1 mouse cellular context compared by ENCODE assay signal in the genomic region with DNA sequence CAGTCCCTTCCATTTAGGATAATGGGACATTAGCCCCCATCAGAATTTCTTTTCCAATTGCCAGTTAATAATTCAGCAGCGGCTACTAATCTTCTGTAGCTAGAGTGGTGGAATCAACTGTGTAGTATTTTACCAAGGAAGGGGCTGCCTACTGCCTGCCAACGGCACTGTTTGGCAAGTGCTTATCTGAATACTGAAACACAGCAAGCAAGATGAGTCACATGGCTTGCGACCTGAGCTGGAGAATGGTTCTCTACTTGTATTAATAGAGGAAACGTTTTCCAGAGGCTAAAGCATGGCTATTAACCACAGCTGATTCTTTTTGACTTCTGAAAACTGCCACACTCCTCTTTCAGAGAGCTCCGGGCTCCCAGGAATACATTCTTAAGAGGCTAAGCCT.
TF ChIP-seq lines count a peak whose summit lies in the region.

No protein-coding gene starts in this region.

TF ChIP-seq in MEL, 35 proteins besides CTCF, POLR2A, EP300 and RAD21 (continued from another document):
- TF ChIP-seq TCF12 (IDR thresholded peaks at IDR 0.05; ENCODE audit: low read depth, low read length) (peak; percentile 58), ZMIZ1 (IDR thresholded peaks at IDR 0.05; ENCODE audit: low read depth, low read length) (no peak), ZC3H11A (IDR thresholded peaks at IDR 0.05; ENCODE audit: low read depth, low read length) (no peak), MYC (IDR thresholded peaks at IDR 0.05; ENCODE audit: low read depth, low read length) (peak; percentile 86), E2F4 (IDR thresholded peaks at IDR 0.05; ENCODE audit: borderline replicate concordance, low read depth, low read length) (no peak), MXI1 (IDR thresholded peaks at IDR 0.05; ENCODE audit: low read depth, low read length) (peak; percentile 86), GABPA (IDR thresholded peaks at IDR 0.05; ENCODE audit: low read depth, low read length) (no peak), GATA1 (IDR thresholded peaks at IDR 0.05; ENCODE audit: low read depth, low read length) (peak; percentile 87), MEF2A (IDR thresholded peaks at IDR 0.05; ENCODE audit: extremely low read depth, insufficient replicate concordance, low read depth, low read length, poor library complexity, severe bottlenecking) (no peak), UBTF (IDR thresholded peaks at IDR 0.05; ENCODE audit: borderline replicate concordance, insufficient read depth, low read depth, low read length) (no peak), SIN3A (IDR thresholded peaks at IDR 0.05; ENCODE audit: low read length) (peak; percentile 76), RCOR1 (IDR thresholded peaks at IDR 0.05; ENCODE audit: low read depth, low read length) (peak; percentile 21; the same call in 1 of the 2 replicates), TBP (IDR thresholded peaks at IDR 0.05; ENCODE audit: low read depth, low read length) (no peak), USF2 (IDR thresholded peaks at IDR 0.05; ENCODE audit: borderline replicate concordance in 1 of 2, insufficient read depth in 1 of 2, low read depth in 1 of 2, low read length in 2 of 2) (peak in 1 of 2 experiments; percentile 58; a peak in 2 of 4 replicates), JUND (IDR thresholded peaks at IDR 0.05; ENCODE audit: low read depth, low read length) (no peak), ETS1 (IDR thresholded peaks at IDR 0.05; ENCODE audit: low read depth, low read length) (peak; percentile 77), MYB (IDR thresholded peaks at IDR 0.05; ENCODE audit: low read depth, low read length) (peak; percentile 73)
